Mouse (Mus musculus) heart, postnatal 14 days (tissue): ENCODE data around the gene Unc93a. TPM values are rescaled to one million over a fixed set of nuclear protein-coding genes. Genes with fewer than 3 reads are reported as not detected.
"Not testable (repeated sequence)": the region's sequence is repeated elsewhere in the genome, so short reads cannot be mapped to it uniquely, and the experiment has no call there.

ENCODE experiments used
- DNase-seq, 2 experiments: peaks; one replicate each; pipeline ENCODE4 v3.0.0; 2021 to 2022
- intact Hi-C: fragments of 180-260 bp; cut with DNase I; formaldehyde crosslinking; loops from one replicate; pipeline ENCODE4 v1.15.1; 2025
- total RNA-seq, 2 experiments: library from RNA; stranded (reverse); gene quantifications; 2 replicates each; pipeline ENCODE4 v1.2.3; 2021

Unc93a gene
- total RNA-seq, 2 experiments from 2014 or later = not detected

DNA sequence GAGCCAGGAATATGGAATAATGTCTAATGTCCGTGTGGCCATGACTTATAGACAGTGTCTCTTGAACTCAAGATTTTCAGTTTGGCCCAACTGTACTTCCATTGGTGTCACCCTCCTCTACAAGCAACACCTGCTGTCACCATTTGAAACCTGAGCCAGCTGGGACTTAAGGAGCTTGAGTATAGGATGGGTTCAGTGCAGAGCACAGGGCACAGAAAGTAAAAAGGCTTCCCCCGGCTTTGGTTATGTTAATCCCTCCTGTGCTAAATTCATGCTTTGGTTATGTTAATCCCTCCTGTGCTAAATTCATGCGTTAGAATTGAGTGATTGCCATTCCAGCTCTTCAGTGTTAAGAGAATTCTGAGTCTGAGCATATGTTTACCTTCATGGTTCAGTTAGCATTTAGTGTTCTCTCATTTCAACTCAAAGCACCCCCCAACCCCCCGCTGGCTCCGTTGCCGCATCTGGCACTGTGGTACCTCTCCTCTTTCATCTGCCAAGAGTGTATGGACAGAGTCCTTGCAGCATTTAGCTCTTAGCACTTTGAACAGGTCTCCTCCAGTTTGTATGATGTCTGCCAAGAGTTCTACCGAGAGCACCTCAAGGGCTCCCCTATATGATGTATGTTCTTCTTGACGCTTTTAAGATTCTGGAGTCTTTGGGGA lies 39.4 kb downstream of the Unc93a start:
- DNase-seq, intact Hi-C loops: not testable (repeated sequence)

DNA sequence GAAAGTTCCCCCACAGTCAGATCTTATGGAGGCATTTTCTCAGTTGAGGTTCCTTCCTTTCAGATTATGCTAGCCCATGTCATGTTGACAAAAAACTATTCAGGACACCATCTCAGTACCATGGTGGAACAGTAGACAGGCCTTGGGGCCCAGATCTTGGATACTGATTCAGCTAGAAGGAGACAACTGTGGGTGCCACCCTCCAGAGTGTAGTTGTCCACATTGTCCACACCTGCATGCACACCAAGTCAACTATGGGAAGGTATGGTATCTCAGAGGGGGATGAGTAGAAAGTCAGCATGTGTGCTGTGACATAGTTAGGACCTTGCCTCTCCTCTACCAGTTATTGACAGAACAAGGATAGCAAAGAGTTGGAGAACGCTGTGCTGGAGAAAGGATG lies 40.1 kb downstream of the Unc93a start:
- intact Hi-C loops = not testable (repeated sequence)

DNA sequence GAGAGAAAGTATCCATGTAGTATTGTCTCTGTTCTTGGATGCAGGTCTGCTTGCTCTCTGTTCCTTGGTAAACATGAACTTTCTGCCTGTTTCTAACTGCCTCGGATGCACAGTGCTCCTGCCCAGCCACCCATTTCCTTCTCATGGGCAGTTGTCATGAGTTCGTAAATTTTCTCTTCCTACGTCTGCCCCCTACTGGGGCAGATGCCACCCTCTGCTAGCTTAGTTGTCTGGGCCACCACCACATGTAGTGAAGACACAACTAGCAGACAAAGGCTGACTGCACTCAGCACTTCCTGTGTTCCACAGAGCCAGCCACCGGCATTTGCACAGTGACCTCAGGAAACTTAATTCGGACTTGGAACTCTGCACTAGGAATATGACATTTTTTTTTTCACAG lies 62.4 kb downstream of the Unc93a start:
- DNase-seq, intact Hi-C loops: not testable (repeated sequence)

More for the DNA sequence above, 40.1 kb downstream of the Unc93a start:
- not testable (repeated sequence) for DNase-seq

DNA sequence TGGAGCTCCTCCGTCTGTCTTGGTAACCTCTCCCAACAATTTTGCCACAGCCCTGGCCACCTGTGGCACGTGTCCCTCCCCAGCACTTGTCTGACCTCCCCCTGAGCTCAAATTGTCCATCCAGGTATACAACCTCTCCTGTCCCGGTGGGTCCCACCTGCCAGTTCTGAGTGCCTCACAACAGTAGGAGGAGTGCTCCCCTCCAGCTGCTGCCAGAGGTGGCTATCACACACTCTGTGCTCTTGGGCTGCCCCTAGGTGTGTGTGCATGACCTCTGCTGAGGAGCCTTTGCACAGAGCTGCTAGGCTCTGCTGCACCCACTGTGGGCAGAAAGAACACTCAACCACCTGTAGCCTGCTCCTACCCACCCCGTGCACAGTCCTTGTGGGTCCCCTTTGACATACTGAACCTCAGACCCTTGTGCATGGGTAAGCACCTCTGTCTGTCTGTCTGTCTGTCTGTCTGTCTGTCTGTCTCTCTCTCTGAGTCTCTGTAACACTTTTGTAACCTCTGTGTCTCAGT lies 63.7 kb downstream of the Unc93a start:
- DNase-seq, intact Hi-C loops: not testable (repeated sequence)

DNA sequence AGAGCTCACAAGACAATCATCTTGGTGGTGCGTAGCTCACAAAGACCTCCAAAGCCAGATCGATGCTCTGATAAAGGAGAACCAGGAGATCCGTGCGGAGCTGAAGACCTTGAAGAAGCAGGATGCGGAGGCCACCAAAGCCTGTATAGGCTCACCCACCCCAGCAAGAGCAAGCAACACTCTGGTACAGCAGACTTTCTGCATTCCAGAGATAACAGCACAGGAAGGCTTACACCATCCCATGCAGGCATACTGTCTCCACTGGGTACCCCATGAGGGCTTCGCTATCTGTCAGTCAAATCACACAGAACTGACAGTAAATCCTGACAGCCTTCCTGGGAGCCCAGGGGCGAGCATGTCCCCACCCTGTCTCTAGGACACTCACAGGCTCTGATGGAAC lies 68.7 kb downstream of the Unc93a start:
- DNase-seq, intact Hi-C loops: not testable (repeated sequence)

DNA sequence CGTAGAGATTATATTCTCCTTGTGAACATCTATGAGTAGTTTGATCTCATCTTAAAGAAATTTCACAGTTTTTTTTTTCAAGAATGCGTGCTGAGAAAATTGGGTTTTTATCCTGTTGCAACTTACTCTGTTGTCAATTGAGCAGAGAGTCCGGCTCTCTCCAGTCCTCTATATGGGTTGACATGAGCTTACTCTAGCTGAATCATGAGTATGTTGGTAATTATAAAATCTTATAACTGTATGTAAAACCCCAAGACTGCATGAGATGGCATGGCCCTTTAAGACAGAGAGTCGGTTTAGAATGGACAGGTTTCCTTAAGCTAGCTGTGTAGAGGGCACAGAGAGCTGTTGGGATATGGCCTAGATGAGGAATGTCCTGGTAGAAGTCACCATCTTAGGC lies 70.8 kb downstream of the Unc93a start, which contains the start of gene Tcp10b:
Gene Tcp10b, plus strand, starts transcription at position 301 of the 400 bp plus-strand sequence.
- intact Hi-C loops, DNase-seq: not testable (repeated sequence)

Other genes starting within 250 kb of the Unc93a start
- gene Pnldc1, start 221.6 kb downstream of the Unc93a start, total RNA-seq = 1 to 10 TPM; 1.1 to 1.2 TPM
- 100 to 1,000 TPM; 171 to 198 TPM for gene Tcp1, start 216.1 kb downstream of the Unc93a start, total RNA-seq
- 100 to 1,000 TPM; 145 to 161 TPM for gene Mrpl18, start 215.5 kb downstream of the Unc93a start, total RNA-seq
- gene Acat3, start 191.2 kb downstream of the Unc93a start, total RNA-seq = under 1 TPM; 0.29 to 0.31 TPM
- gene Acat2, start 171.1 kb downstream of the Unc93a start, total RNA-seq = 1 to 10 TPM; 8.2 to 9.6 TPM
- 10 to 100 TPM; 38.8 to 41.1 TPM for gene Wtap, start 137.6 kb downstream of the Unc93a start, total RNA-seq
- gene Sod2, start 125.0 kb downstream of the Unc93a start, total RNA-seq = 100 to 1,000 TPM; 905 to 941 TPM
- gene Gpr31b, start 79.5 kb downstream of the Unc93a start, total RNA-seq = under 1 TPM; 0.31 to 0.44 TPM
- not detected for gene Tcp10b, start 70.7 kb downstream of the Unc93a start, total RNA-seq
- not detected for gene Smok2a, start 89.4 kb upstream of the Unc93a start, total RNA-seq
- gene Smok2b, start 98.4 kb upstream of the Unc93a start, total RNA-seq = not detected
- gene Tcp10c, start 222.8 kb upstream of the Unc93a start, total RNA-seq = not detected